Mouse (Mus musculus) megakaryocyte, embryonic 14.5 days (primary cell): ENCODE data around the gene Gm9903.

Experiments used
- FLI1 ChIP-seq: IDR thresholded peaks from 2 replicates; pipeline ENCODE4 v1.6.1; 2012; ENCODE audit warnings: low read length, inconsistent platforms, mixed read lengths
- GATA1 ChIP-seq: IDR thresholded peaks from 3 replicates; pipeline ENCODE4 v1.6.1; 2012; ENCODE audit warnings: mixed read lengths, low read length, inconsistent platforms, borderline replicate concordance

DNA sequence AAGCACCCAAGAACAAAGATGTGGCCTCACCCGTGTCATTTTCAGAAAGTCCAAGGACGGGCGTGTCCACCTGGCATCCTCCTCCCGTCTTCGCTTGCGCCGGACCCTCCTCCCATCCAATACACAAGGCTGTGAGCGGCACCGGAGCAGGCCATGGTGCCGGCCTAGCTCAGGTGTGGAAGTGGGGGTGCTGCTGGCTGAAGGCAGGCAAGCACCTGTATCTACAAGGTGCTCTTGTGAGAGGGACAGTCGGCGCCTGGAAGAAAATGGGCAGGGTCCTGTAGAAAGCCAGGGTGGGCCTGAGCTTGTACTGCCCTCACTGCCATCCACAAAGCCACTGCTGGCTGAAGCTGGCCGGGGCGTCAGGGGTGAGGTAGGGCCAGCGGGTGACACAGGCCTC is 22.3 kb upstream of the Gm9903 start:
- no peak for TF ChIP-seq GATA1
- no peak for TF ChIP-seq FLI1
